Mouse (Mus musculus): ENCODE data around the gene Slc30a1.

The Slc30a1 gene

GRCm38 (mm10) chr1:191896806-191897552, 9.6 kb upstream of the Slc30a1 start:
- DNase-seq: peak; percentile 75

- peak; percentile 69 for DNase-seq
Observed at GRCm38 (mm10) chr1:191905637-191906533, 682 bp upstream of the Slc30a1 start.

DNA sequence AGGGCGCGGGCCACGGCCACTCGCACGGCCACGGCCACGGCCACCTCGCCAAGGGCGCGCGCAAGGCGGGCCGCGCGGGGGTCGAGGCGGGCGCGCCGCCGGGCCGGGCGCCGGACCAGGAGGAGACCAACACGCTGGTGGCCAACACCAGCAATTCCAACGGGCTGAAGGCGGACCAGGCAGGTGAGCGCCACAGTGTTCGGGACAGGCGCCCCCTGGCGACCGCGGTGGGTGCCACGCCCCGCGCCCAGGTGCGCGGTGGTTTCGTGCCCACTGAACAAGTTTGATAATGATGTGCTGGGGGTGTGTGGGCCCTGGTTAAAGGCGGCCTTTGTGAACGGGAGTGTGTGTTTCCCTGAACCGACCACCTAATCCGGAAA, 854 bp downstream of the Slc30a1 start:
- DNase-seq: peak; percentile 82

DNA sequence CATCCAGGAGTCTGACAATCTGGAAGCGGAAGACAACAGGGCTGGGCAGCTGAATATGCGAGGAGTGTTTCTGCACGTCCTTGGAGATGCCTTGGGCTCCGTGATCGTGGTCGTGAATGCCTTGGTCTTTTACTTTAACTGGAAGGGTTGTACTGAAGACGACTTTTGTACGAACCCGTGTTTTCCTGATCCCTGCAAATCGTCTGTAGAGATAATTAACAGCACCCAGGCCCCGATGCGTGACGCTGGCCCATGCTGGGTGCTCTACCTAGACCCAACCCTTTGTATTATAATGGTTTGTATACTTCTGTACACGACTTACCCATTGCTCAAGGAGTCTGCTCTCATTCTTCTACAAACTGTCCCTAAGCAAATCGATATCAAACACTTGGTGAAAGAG, 2.3 kb downstream of the Slc30a1 start:
- no peak for DNase-seq

GRCm38 (mm10) chr1:191909316-191909715, 2.7 kb downstream of the Slc30a1 start:
- no peak for DNase-seq

- no peak for DNase-seq
Observed at GRCm38 (mm10) chr1:191910646-191911045, 4.1 kb downstream of the Slc30a1 start.

DNA sequence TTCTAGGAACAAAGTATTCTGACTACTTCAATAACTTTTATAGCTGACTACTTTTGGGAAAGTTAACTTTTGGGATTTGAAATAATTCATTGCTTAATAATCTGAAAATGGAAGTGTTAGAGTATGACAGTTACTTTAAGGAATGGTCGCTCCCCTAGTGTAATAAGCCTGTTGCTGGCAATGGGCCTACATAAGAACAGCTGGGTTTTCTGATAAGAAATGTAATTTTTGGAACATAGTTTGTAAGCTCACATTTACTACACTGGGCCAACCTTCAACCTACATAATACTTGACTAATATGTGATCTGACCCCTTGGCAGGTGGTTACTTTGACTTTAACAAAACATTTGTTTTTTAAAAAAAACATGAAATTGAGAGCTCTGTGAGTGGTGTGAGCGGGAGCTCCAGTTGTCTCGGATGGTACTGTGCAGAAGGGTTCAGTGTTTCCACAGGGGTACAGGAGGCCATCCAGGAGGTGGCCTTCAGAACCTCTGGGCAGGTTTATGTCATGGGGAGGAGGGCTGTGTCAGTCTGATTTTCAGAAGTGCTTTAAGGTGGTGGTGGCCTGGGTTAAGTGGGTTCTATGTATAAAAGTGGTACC, 4.6 kb downstream of the Slc30a1 start:
- no peak for DNase-seq

DNA sequence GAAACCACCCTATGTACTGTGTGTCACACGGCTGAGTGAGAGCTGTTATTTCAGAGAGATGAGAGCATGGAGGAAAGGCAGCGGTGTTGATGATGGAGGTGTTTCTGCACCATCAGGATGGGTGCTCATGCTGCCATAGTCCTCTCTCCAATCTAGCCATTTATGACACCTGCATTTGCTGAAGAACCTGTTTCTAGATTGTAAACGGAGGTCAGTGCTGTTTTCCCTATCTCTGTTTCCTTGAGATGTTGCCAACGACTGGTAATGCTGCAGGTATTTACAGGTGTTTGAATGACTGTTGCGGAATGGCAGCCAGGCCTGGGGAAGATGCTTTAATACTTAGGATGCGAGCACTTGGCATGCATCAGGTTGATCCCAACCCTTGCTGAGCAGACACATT, 8.1 kb downstream of the Slc30a1 start:
- DNase-seq: no peak

DNA sequence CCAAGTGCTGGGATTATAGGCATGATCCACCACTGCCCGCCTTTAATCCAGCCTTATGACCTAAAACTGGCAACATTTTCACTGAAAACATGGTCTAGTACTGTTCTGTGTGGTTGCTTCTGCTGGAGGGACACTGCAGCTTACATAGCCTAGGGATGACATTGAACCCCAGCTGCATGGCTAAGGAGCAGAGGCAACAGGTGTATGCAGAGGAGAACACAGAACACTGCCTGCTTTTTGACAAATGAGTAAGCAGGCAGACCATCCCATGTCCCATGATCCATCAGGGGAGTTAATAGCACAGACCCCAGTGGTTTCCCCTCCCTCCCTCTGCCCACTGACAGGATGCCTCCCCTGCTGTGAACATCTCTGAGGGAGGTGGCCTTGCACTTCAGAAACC, 9.0 kb downstream of the Slc30a1 start:
- no peak for DNase-seq

- DNase-seq: no peak
Observed at GRCm38 (mm10) chr1:191916876-191917275, 10.3 kb downstream of the Slc30a1 start.

DNA sequence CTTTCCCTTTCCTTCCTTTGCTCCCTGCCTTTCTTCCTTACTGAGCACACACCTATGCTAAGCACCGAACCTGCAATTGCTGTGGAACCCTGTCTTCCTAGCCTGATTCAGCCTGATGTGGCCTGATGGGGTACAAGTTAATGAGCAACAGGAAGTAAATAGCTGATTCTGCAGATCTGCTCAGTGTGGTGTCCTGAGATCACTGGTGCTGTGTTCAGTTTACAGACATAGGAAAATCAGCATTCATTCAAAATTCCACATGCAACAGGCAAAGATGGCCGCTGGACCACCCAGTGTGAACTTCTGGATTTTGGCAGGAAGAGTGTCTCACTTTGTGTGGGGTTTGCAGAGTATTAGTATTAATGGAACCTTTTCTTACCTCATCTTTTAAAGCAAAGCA, 12.8 kb downstream of the Slc30a1 start:
- DNase-seq: no peak

- no peak for DNase-seq
Observed at GRCm38 (mm10) chr1:191921701-191922100, 15.1 kb downstream of the Slc30a1 start.

DNA sequence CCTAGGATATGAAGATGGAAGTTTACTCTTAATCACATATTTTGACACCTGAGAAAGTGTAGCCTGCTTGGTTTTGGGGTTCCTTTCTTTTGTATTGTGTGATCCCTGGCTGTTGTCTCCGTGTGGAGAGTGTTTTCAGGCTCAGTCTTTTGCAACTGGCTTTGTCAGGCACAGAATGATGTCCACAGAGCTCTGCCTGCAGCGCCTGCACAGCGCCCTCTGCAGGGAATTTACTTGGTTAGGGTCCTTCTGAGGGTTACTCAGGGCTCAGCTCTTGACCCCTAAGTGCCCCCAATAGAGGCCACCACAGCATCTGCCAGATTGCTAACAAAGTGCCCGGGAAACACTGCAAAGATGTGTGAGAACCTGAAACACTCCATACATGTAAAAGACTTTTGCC, 18.9 kb downstream of the Slc30a1 start:
- no peak for DNase-seq

DNA sequence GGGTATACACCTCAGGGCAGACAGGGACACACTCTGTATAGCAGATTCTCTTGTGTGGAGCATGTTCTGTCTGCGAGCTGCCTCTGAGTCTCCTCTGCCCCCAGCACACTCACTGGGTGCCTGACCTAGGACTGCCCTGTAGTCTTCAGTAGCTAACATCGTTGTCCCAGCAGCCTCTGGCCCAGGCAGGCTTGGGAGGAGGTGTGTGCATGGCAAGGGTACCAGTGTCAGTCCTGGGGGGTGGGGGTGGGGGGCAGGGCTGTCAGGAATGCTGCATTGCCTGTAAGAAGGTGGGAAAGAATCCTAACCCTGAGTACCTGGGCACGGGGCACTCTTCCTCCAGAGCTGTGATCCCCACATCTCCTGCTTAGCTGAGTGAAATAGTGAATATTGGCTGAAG, 20.1 kb downstream of the Slc30a1 start:
- no peak for DNase-seq

- no peak for DNase-seq
Observed at GRCm38 (mm10) chr1:191928345-191928744, 21.8 kb downstream of the Slc30a1 start.

GRCm38 (mm10) chr1:191929065-191929464, 22.5 kb downstream of the Slc30a1 start:
- no peak for DNase-seq

- DNase-seq: no peak
Observed at GRCm38 (mm10) chr1:191929897-191930524, 23.4 kb downstream of the Slc30a1 start.

GRCm38 (mm10) chr1:191930525-191931105, 24.0 kb downstream of the Slc30a1 start:
- DNase-seq: no peak

DNA sequence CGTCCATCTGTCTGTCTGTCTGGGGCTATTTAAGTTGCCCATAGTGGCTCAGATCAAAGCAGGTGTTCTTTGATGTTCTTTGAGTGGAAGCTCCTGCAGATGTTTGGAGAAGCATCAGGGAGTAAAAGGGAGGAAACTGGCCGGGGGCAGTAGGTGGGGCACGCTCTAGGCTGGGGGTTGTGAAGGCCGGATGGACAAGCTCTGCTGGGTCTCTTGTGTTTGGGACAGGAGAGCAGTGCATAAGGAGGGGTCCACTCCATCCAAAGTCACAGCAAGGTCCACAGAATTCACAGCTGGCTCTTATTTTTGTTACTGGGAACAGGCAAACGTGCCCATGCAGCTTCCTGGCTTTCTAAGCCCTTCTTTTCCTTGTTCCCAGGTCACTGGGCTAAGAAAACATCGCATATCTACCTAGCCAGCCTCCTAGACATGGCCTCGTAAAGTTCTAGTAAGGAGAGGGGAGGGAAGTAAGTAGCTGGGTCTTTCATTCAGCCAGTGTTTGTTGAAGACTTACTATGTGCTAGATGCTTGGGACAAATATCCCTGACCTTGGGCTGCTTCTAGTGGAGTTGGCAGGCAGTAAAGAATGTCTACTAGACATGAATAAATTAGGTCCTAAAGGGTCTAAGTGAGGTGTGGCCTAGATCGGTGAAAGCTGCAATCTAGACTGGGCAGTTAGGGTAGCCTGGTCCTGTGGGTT, 25.9 kb downstream of the Slc30a1 start:
- DNase-seq: no peak

- no peak for DNase-seq
Observed at GRCm38 (mm10) chr1:191932986-191933632, 26.5 kb downstream of the Slc30a1 start.

DNA sequence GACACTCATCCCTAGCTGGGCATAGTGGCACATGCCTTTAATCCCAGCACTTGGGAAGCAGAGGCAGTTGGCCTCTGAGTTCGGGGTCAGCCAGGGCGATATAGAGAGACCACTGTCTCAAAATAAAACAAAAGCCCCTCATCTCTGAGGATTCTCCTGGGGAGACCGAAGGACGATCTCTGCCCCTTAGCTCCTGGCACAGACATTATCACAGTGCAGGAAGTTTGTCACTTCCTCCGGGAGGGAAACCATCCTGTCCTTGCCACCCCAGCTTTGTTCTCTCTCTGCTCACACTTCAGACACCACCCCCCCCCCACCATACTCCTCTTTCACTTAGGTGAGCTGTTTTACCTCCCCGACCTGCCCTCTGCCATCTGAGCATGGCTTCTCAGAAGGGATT, 37.1 kb downstream of the Slc30a1 start:
- DNase-seq: no peak

- DNase-seq: no peak
Observed at GRCm38 (mm10) chr1:191945341-191945740, 38.8 kb downstream of the Slc30a1 start.

Measured in lung, postnatal 14 days (tissue).